In the genomic region with DNA sequence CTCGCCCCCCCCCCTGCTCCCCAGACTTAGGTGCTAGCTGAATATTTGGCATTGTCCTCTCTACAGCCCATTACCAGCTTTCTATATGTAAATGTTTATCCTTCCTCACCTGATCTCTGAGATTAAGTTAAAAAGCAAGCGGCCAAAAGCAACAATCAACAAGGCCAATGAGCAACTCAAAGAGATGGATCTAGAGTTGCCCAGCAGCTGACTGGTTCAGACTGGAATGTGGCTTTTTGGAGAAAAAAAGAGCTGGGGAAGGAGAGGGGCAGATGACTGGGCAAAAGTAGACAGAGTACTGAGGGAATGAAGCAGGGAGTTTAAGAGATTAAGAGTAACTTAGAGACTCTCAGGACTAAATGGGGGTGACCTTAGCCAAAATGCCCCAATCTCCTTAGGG, we compare ENCODE assay signal across 27 mouse cellular contexts. TPM values are rescaled to one million over a fixed set of nuclear protein-coding genes. Genes with fewer than 3 reads are reported as not detected.
A peak's percentile ranks its signal among the peaks of the same experiment; 100 is the strongest.
DNase-seq lines count a peak whose midpoint lies in the region; TF ChIP-seq lines count a peak whose summit lies in the region.
"Had no signal": no experiment of that assay in that cellular context is flagged by ENCODE, and none has a peak within 500 bp of the region (broad histone marks: within the 10 kb centered on the region; RNA-seq: fewer than 3 reads in every experiment).

No protein-coding gene starts in this region.

- peak overlapping the region; percentile 64; the same call in 1 of the 2 replicates for H3K27ac ChIP-seq in ES-E14 (ENCODE audit: insufficient read depth, low read depth, low read length, poor library complexity, severe bottlenecking)
- H3K27ac ChIP-seq: embryonic facial prominence, embryonic 12.5 days; forebrain, embryonic 12.5 days; heart, adult 2 months; heart, embryonic 15.5 days; hindbrain, embryonic 13.5 days; hindbrain, postnatal 0 days had no signal

- peaks cover 2 to 23% of the 10 kb centered on the region in 2 experiments for H3K4me1 ChIP-seq in ES-E14 (ENCODE audit: control insufficient read depth in 2 of 2, insufficient read depth in 2 of 2, low read length in 2 of 2, poor library complexity in 1 of 2)

- no peak overlapping the region for H3K4me3 ChIP-seq in ES-E14 (ENCODE audit: insufficient read depth in 1 of 2, low read depth in 1 of 2, low read length in 2 of 2, poor library complexity in 1 of 2, severe bottlenecking in 1 of 2)
- H3K4me3 ChIP-seq: embryonic facial prominence, embryonic 12.5 days; forebrain, embryonic 12.5 days; heart, adult 2 months; heart, embryonic 15.5 days; hindbrain, embryonic 13.5 days had no signal

- peaks cover 9% of the 10 kb centered on the region for H3K36me3 ChIP-seq in ES-E14 (ENCODE audit: control insufficient read depth, insufficient read depth, low read length, poor library complexity, severe bottlenecking)

- DNase-seq in adrenal gland, adult 2 months: peak; percentile 22
- DNase-seq in adrenal gland, adult 18-20 months (ENCODE audit: low spot score in 2 of 2): no peak
- DNase-seq in ES-E14 (ENCODE audit: low read depth, low spot score) (no peak), adipocyte (ENCODE audit: low spot score) (peak; percentile 59)
- DNase-seq in right cerebral cortex, postnatal 25 days: no peak
- DNase-seq in c-Kit-positive CD71-positive TER-119-positive erythroid progenitor cells, embryonic 14.5 days (ENCODE audit: low spot score): no peak
- no peak for DNase-seq in spleen, postnatal 36 days (ENCODE audit: low spot score in 2 of 2)
- DNase-seq: adrenal gland, postnatal 25 days; cerebellum, adult 2 months; cerebellum, postnatal 10 days; gastrocnemius, postnatal 14 days; heart, adult 2 months; heart, postnatal 14 days had no signal

- no peaks in the 10 kb centered on the region for H3K9me3 ChIP-seq in ES-E14 (ENCODE audit: control insufficient read depth, insufficient read depth, low read depth, low read length)
- H3K9me3 ChIP-seq: embryonic facial prominence, embryonic 12.5 days; forebrain, embryonic 12.5 days; heart, embryonic 15.5 days; hindbrain, embryonic 13.5 days had no signal

- H3K9ac ChIP-seq in ES-E14 (ENCODE audit: insufficient read depth, low read depth, low read length, poor library complexity, severe bottlenecking): no peak overlapping the region; the same call in 1 of the 2 replicates
- H3K9ac ChIP-seq: embryonic facial prominence, embryonic 12.5 days; forebrain, embryonic 12.5 days; heart, embryonic 15.5 days; hindbrain, embryonic 13.5 days had no signal

- in situ Hi-C loops in ES-E14 (cut with MboI; ENCODE audit: low sequenced_read_pairs in 2 of 2, unreplicated experiment in 2 of 2): no loop called here

TF ChIP-seq in ES-E14, 5 proteins besides CTCF, POLR2A, EP300 and RAD21:
- peak; percentile 70; the same call in 1 of the 2 replicates for TF ChIP-seq ZNF384 (IDR thresholded peaks at IDR 0.05; ENCODE audit: low read depth, low read length)
- no peak for TF ChIP-seq HCFC1 (IDR thresholded peaks at IDR 0.05; ENCODE audit: borderline replicate concordance, insufficient read depth, low read length)

RNA-seq across cellular contexts. Expression of a gene that starts 8.5 kb away (rescaled TPM):
- total RNA-seq in adrenal gland, adult 2 months (2021): 10 to 100 TPM; 37.5 to 42.5 TPM
- polyA plus RNA-seq in adrenal gland, adult 2 months (2012; rRNA removed): 12.0 and 12.4 TPM in 2 replicates
- total RNA-seq in adrenal gland, adult 18-20 months (2021): 10 to 100 TPM; 36.2 to 36.6 TPM
- 120 and 124 TPM in 2 replicates for total RNA-seq in ES-E14 (2012; rRNA removed)

RNA-seq across cellular contexts. Expression of a gene that starts 16.2 kb away (rescaled TPM):
- not detected for total RNA-seq in adrenal gland, adult 2 months (2021)
- polyA plus RNA-seq in adrenal gland, adult 2 months (2012; rRNA removed): not detected in 2 replicates
- not detected for total RNA-seq in adrenal gland, adult 18-20 months (2021)
- total RNA-seq in ES-E14 (2012; rRNA removed): not detected in 2 replicates
- total RNA-seq: adrenal gland, postnatal 25 days; common myeloid progenitor, adult 5-6 weeks; gastrocnemius, postnatal 14 days; heart, adult 2 months; heart, postnatal 14 days; hematopoietic stem cell, adult 5-6 weeks; hindbrain, postnatal 0 days; MEL had no signal
- polyA plus RNA-seq: C2C12; cerebellum, adult 2 months; embryonic facial prominence, embryonic 12.5 days; forebrain, embryonic 12.5 days; forebrain, embryonic 16.5 days; frontal cortex, adult 2 months; heart, adult 2 months; heart, embryonic 11.5 days; heart, embryonic 15.5 days; hindbrain, embryonic 13.5 days; hindbrain, postnatal 0 days; intestine, embryonic 14.5 days; Patski had no signal

RNA-seq across cellular contexts. Expression of a gene that starts 28.4 kb away (rescaled TPM):
- not detected for total RNA-seq in adrenal gland, adult 2 months (2021)
- polyA plus RNA-seq in adrenal gland, adult 2 months (2012; rRNA removed): 0.06 TPM in 1 of 2 replicates, not detected in the other
- not detected for total RNA-seq in adrenal gland, adult 18-20 months (2021)
- not detected in 2 replicates for total RNA-seq in ES-E14 (2012; rRNA removed)
- total RNA-seq: adrenal gland, postnatal 25 days; common myeloid progenitor, adult 5-6 weeks; gastrocnemius, postnatal 14 days; heart, adult 2 months; heart, postnatal 14 days; MEL had no signal
- polyA plus RNA-seq: C2C12; embryonic facial prominence, embryonic 12.5 days; heart, embryonic 11.5 days; heart, embryonic 15.5 days; hindbrain, embryonic 13.5 days; intestine, embryonic 14.5 days; Patski had no signal

Comparison
In these comparisons a context has a peak if more than half of its experiments do, and no peak if none do; other contexts are left out.
1. DNase-seq: peak in adrenal gland, adult 2 months (single experiment) and adipocyte (single experiment); none in adrenal gland, adult 18-20 months (0 of 2), ES-E14 (single experiment), right cerebral cortex, postnatal 25 days (single experiment), c-Kit-positive CD71-positive TER-119-positive erythroid progenitor cells, embryonic 14.5 days (single experiment) and spleen, postnatal 36 days (0 of 2).